Mouse (Mus musculus) gastrocnemius, postnatal 14 days (tissue): Measurements from ENCODE around the gene Grb14. TPM values are rescaled to one million over a fixed set of nuclear protein-coding genes. Genes with fewer than 3 reads are reported as not detected.

Experiments
- DNase-seq: peaks from one replicate; pipeline ENCODE4 v3.0.0; 2021; ENCODE audit warnings: mixed read lengths
- intact Hi-C: fragments of 180-260 bp; cut with DNase I; formaldehyde crosslinking; loops from one replicate; pipeline ENCODE4 v1.15.1; 2025; ENCODE audit warnings: low total_unique reads
- total RNA-seq, 2 experiments: library from RNA; stranded (reverse); gene quantifications; 2 replicates each; pipeline ENCODE4 v1.2.3; 2021

Gene Grb14
- total RNA-seq, 2 experiments from 2014 or later = 11.3 to 18.1 TPM

DNA sequence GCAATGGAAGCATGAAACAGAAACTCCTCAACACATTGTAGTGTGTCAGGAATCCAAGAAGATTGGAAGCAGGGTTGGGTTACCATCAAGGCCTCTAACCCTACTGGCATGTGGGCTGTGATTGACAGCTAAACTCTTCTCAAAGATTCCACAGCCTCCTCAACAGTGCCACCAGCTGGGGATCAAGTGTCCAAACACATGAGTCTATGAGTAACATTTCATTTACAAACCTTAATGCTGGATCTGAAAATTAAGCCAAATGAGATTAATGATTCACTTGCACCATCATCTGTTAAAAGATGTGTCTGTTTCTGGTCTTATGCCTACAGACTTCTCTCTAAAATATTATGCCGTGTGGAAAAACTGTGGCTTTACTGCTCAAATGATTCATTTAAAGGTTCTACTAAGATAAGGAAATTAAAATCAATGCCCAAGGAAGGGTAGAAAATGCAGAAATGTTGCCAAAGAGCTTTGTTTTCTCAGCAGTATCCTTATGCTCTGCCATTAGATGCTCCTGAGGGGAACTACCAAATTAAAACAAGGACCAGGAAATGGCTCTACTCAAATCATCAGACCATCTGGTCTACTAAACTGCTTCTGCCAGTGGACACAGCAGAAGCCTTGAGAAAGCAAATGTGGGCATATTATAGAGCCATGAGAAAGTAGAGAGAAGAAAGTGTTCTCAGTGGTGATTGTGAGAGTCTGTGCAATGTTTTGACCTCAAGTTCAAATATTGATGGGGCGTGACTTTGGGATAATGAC is 35.2 kb downstream of the Grb14 start:
- DNase-seq = no peak
- intact Hi-C loops = no loop called here

DNA sequence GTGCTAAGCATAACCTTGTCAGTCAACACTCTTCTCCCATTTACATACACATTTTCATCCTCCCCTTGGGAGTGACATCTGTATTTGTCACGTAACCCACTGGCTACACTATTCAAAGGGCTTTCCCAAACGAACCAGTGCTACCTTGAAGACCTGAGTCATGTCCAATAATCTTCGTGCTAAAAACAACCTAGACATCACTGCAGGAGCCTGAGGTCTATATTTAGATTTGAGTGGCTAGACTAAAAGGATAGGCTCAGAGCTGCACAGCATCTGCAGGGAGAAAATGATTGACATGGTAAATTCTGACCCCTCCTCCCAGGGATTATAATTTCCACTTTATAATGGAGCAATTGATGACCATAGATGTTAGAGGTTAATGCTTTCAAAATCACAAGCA is 37.0 kb downstream of the Grb14 start:
- no peak for DNase-seq
- intact Hi-C loops = no loop called here

DNA sequence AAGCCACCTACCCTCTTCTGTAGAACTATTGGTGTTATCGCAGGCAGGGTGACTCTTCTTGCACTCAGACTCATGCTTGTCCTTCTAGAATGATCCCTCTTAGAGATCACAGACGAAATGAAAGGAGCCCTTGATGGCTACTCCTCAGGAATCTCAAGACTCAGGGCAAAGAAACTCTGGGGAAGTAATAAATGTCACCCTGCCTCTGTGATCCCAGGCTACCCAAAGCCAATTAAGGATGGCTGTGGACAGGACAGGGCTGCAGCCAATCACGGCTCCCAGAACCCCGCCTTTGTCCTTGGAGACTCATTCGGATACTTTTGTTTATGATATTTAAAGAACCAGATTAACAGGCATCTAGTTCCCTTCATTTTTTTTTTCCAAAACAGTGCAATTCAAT is 49.2 kb downstream of the Grb14 start:
- intact Hi-C loops = no loop called here
- no peak for DNase-seq

DNA sequence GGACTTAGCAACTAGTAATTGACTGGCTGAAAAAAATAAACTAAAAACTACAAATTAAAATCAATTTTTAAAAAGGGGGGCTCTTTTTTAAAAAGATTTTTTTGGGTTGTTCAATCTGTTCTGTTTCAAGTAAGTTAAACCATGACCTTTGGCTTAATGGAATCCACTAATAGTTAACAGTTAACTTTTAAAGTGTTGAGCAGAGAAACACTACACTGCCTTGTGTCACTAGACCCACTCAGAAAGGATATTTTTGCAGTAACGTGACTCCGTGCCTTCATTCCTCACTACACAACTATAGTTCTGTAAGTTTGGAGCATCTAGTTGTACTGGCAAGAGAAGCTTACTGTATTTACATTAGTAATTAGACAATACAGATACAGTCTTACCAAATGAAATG is 50.2 kb downstream of the Grb14 start:
- intact Hi-C loops = no loop called here
- DNase-seq = no peak

DNA sequence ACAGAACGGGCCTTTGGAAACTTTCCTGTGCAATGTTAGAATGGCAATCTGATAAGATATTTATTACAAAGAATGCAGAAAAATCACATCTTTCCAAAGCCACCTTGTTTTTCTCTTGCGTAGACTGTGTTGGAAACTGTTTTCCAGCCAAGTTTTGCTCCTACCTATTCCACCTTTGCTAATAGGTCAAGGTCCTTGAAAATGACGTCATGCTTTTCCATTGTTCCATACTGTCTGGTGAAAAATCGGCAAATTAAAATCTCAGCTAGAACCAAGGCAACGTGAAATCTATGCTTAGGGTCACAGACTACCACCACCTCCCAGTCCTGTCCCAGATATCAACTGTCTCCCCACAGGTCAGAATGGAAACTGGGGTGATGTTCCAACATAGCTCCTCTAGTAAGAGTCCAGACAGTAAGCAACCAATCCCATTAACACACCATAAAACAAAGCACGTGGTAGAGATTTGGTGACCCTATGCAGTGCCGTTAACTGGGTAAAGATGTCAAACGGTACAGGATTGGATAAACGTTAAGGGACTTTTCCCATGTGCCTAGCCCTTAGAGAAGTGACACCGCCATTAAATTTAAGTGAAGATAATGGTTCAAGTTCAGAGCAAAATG is 50.9 kb downstream of the Grb14 start:
- DNase-seq = no peak
- intact Hi-C loops = no loop called here

DNA sequence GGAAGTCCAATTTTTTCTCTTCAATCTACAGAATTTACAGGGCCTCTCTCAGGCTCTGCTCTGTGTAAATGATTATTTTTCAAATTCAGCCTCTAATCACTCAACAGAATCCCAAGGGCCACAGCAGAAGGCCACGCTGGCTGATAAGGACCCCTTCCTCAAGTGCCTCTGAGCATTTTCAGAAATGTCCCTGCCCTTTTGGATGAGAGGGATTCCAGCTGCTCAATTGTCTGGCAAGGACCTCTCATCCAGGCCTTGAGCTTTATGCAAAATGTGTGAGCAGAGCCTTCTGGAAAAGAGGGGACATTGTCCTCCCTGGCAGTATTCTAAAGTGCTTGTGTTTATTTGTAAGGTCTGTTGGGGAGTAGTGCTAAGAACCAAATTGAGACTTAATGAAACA is 51.7 kb downstream of the Grb14 start:
- intact Hi-C loops = no loop called here

DNA sequence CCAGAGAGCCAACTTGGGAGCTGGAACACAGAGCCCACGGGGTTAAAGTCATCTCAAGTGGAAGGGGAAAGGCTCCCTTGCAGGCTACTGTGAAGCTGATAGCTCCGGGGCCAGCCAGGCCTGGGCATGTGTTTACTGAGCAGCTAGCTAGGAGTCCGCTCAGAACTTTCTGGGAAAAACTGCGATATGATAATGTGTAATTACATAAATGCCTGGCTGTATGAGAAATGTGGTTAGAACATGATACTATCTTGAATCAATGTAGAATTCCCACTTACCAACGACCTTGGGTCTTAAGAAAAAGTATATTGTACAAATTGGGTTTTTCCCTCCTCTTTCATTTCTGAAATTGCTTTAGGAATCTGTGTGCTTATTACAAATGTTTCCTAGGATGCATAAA is 53.0 kb downstream of the Grb14 start:
- intact Hi-C loops = no loop called here

More for the DNA sequence above, 51.7 kb downstream of the Grb14 start:
- no peak for DNase-seq

DNA sequence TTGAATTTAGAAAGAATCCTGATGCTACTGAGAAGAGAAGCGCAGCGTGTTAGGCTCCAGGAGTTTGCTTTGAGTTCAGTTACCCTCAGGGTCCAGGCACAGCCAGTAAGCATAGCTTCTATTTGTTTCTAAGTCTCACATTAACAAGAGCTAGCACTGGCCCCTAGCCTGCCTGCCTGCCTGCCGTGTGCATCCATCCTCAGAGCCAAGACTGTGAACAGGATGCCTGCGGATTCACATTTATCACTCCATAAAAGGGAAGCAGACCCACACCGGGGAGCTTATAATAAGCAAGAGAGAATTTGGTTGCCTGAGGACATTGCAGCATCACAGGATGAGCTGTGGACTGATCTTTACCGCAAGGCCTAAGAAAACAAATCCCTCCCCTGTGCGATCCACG is 53.8 kb downstream of the Grb14 start:
- DNase-seq = no peak
- intact Hi-C loops = no loop called here

More for the DNA sequence above, 53.0 kb downstream of the Grb14 start:
- DNase-seq = no peak

DNA sequence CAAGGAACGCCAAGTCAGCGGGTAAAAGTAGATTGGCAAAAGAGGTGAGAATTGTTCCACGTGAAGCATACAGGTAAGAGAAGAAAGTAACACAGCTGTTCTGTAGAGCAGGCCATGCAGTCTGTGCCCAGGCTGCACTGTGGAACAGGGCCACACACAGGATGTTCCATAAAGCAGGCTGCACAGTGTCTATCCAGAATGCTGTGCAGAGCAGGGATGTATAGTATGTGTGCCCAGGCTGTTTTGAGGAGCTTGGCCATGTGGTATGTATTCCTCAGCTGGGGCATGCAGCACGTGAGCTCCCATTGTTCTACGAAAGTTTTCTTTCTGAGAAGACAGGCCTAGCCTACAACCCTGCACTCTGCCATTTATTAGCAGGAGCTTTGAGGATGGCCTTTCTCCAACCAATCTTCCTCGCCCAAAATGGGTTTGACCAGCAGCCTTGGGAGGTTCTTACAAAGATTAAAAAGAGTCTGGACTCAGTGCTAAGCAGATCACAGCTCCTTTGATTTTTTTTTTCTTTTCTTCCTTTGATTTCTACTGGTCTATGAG is 57.8 kb downstream of the Grb14 start:
- no peak for DNase-seq
- intact Hi-C loops = loop anchor here (5.0 to 10.0 kb wide), 3 partner anchors 35 to 378 kb away; no protein-coding TSS in a partner anchor

DNA sequence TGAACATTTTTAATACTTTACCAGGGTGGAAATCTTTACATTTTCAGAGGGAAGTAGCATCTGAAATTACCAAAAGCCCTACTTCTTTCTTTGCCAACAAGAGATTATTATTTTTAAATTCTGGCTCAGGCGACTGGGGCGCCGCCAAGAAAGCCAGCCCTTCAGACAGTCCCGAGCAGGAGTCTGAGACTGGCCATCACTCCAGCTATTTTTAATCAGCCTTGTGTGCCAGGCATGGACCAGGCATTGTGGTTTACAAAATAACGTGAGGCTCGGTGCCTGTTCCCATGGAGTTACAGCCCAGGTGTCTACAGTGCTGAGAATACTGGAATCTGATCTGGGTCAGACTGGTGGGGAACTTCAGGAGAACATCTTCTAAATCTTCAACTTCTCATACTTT is 58.5 kb downstream of the Grb14 start:
- intact Hi-C loops = loop anchor here (5.0 to 10.0 kb wide), 3 partner anchors 36 to 378 kb away; no protein-coding TSS in a partner anchor
- DNase-seq = peak; percentile 18

DNA sequence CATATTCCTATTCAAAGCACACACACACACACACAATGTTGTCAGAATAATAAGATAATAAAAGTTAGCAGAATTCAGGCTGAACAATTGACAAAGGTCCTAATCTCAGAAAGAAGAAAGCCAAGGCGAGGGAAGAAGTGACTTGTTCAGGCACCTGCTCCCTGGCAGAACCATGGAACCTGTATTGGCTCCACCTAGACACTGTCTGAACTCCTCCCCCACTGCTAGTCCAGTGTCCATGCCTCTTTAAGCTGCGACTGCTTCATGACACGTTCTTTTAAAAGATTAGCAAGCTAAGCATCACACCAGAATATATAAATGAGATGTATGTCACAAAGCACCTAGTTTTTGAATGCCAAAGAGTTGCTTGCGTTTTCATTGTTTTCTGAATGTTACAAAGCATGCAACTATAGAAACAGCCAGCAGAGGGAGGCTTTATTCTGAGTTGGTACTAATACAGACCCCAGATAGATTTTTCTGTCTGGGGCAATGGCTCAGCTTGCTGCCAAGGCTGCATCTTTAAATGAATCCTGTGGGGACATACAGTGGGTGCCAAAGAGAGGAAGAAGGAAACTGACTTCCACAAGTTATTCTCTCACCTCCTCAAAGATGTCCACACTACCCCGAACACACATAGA is 59.4 kb downstream of the Grb14 start:
- intact Hi-C loops = loop anchor here (5.0 to 10.0 kb wide), 3 partner anchors 37 to 379 kb away; no protein-coding TSS in a partner anchor
- DNase-seq = no peak

DNA sequence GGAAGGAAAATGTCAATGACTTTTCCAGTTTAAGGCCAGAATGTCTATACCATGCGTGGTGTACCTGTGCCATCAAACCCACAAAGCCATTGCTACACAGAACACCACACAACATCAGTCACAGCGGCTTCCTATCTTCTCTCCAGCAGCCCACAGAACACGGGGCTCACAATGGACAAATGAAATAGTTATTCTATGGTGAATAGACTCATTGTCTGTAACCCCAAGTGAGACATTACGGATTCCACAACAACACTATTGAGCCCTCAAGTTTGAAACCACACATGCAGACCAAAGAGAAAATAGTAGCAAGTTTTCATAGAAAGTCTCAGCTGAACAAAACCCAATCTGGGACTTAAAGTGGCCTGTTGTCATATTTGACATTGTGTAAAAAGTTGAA is 62.6 kb downstream of the Grb14 start:
- DNase-seq = no peak
- intact Hi-C loops = loop anchor here (10.0 kb wide), 1 partner anchor 383 kb away; no protein-coding TSS in a partner anchor

DNA sequence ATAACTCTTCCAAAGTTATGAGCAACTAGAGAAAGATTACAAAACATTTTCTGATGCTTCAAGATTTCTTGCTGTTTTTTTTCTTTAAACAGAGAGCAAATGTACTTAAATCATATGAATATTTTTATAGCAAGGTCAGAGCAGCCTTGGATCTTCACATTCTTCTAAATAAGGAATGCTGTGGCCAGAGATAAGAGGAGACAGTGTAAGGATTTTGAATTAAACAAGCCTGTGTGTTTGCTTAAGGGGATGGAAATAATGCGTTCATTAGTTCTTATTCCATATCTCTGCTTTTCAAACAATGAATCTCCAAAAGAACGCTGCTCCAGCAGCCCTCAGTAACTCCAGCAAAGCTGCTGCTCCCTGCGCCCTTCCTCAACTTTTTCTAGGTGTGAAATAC is 63.4 kb downstream of the Grb14 start:
- no peak for DNase-seq
- intact Hi-C loops = loop anchor here (10.0 kb wide), 1 partner anchor 383 kb away; no protein-coding TSS in a partner anchor

DNA sequence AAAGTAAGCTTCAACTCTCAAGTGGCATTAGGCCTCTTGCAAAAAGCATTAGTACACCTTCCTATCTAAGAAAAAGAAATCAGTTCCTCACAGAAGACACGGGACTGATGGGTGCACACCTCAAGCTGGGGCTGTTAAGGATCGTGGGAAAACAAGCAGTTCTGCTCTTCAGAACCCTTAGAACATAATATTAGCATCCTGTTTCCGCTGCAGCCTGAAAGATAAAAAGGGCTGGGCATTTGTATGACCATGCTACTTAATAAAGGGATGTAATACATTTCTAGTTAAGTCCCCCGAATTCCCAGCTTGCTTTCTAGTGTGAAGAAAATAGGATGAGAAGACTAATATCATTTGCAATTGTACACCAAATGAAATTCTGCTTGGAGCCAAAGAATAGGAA is 65.1 kb downstream of the Grb14 start:
- DNase-seq = no peak
- intact Hi-C loops = loop anchor here (10.0 kb wide), 2 partner anchors 385 to 1485 kb away; no protein-coding TSS in a partner anchor

DNA sequence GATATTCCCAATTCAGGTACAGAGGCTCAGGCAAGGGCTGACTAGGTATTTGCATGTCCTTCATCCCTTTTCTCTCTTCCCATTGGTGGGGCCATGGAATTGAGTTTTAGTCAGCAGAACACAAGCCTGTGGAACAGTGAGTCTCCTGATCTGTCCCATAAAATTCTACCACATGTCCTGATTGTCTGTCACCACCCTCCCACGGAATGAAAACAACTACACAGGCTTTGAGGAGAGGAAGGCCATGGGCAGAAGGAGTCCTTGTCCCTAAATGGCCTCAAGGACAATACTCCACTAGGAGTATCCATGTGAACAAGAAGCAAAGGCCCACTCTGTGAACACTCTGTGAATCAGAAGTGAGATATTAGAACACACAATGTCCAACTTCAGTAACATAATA is 69.3 kb downstream of the Grb14 start:
- DNase-seq = no peak

DNA sequence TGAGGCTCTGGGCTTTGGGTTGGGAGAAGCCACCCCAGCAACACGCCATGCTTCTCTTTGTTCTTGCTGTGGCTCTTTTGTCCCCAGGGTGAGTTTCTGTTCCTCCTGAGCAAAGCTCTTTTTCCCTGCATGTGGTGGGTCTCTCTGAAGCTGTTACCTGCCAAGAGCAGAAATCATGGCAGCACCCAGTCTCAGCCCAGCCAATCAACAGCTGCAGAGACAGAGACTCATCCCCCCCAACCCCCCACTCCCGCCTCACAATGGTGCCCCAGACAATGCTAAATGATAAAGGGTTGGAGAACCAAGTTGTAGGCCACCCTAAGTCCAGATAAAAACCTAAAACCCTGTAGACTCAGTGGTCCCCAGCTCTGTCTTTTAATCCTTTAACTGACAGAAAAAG is 75.6 kb downstream of the Grb14 start:
- DNase-seq = no peak
- intact Hi-C loops = no loop called here

More for the DNA sequence above, 69.3 kb downstream of the Grb14 start:
- intact Hi-C loops = loop anchor here (10.0 kb wide), 1 partner anchor 1481 kb away; no protein-coding TSS in a partner anchor

DNA sequence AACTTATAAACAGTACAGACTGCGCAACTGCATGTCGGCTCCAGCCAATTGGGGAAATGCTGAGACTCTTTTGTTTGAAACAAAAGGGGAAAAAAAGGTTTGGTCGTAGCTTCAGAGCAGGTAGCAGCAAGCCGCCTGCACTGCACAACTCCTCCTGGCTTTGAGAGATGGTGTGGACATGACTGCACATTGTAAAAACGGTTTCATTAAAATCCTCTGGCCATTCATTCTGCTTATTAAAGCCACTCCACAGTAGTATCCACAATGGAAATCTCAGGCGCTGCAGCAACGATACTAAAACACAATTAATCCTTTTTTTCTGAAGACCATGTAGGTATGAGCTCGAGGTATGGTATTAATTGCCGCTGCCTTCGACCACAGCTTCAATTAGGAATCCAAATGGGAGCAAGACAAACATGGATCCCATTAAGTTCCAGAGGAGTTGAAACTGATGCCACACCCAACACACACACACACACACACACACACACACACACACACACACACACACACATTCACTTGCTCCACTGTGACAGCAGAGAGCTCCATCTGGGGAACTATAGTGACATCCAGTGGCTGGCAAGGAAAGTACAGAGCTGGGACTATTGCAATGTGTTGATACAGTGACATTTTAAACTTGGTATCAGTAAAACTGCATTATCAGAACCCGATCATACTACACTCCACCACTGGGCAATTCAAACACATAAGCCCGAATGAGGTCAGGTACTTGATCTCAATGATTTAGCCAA is 76.2 kb downstream of the Grb14 start:
- intact Hi-C loops = no loop called here
- peak; percentile 17 for DNase-seq

DNA sequence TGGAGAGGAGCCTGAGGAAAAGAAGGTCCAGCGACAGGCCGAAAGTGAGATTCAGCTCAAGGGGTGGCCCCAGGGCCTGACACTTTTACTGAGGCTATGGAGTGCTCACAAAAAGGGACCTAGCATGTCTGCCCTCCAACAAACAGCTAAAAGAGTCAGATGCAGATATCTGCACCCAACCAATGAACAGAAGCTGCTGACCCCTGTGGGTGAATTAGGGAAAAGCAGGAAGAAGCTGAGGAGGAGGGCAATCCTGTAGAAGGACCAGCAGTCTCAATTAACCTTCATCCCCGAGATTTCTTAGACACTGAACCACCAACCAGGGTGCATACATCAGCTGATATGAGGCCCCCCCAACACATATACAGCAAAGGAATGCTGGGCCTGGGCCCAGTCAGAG is 77.3 kb downstream of the Grb14 start:
- intact Hi-C loops = no loop called here
- no peak for DNase-seq

DNA sequence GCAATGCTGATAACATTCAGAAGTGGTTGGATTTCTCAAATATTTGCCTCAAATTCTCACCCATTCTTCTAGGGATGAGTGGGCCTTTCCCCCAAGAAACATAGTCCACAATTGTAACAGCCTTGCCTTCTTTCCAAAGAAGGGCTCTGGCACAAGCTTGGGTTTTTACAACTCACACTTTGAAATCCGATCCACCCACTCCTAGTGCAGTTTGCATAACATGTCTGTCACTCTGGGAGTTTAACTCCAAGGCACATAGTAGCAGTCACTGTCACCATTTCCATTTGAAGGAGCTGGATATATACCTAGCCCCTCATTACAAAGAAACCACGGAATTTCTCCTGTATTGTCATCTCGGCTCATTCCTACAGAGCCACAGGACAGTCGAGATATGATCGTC is 103.9 kb downstream of the Grb14 start:
- intact Hi-C loops = no loop called here
- no peak for DNase-seq
